8 mouse cellular contexts compared by ENCODE assay signal in the genomic region with DNA sequence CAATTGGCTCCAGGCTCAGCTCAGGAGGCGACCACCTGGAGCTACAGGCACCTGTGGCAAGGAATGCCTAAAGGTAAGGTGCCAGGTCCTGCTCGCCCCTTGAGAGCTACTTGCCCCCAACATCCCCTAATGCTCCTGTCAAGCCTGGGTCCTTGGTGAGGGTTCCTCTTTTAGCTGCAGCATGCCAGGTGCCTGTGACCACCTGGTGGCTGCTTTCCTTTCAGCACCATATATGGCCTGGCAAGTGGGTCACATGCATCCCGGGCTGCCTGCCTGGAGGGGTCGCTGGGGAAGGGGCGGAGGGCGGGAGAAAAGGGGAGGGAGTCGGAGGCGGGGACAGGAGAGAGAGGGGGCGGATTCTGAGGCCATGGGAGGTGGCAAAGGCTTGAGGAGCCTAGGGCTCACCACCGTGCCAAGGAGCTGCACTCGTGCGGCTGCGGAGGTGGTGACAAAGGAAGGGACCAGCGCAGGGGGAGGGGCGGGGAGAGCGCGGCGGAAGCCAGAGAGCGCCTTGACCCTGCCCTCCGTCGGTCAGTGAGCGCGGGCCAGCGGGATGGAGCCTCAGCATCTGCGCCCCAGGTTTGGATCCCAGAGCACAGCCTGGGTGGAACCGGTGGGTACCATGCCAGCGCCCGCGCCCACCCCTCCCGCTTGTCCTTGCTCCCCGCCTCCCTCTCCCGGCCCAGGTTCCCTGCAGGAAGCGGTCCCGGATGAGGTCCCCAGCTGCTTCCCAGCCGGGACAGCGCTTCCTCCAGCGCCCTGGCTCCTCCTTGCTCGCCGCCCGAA. TPM values are rescaled to one million over a fixed set of nuclear protein-coding genes. Genes with fewer than 3 reads are reported as not detected.
DNase-seq lines count a peak whose midpoint lies in the region; ATAC-seq and TF ChIP-seq lines count a peak whose summit lies in the region.
"Not testable (repeated sequence)": the region's sequence is repeated elsewhere in the genome, so short reads cannot be mapped to it uniquely, and the experiment has no call there.

A gene (plus strand): TSS at position 559 of the 786 bp plus-strand sequence.

- not testable (repeated sequence) for H3K27ac ChIP-seq in cerebellum, adult 2 months (ENCODE audit: insufficient read depth, low read length); embryonic fibroblast, embryonic 13.5 days (ENCODE audit: insufficient read depth, low read length); heart, embryonic 12.5 days (ENCODE audit: poor library complexity, severe bottlenecking); intestine, embryonic 16.5 days (ENCODE audit: low read length); lung, postnatal 0 days (ENCODE audit: low read length)
- peak within 1 kb of the TSS; percentile 62 for H3K27ac ChIP-seq in limb, embryonic 10.5 days

- H3K4me3 ChIP-seq in cerebellum, adult 2 months (replicated peaks; ENCODE audit: insufficient read depth, low read depth, low read length), result not testable (repeated sequence)
- peak within 1 kb of the TSS; percentile 35 for H3K4me3 ChIP-seq in embryonic fibroblast, embryonic 13.5 days (ENCODE audit: insufficient read depth, low read length)
- peak within 1 kb of the TSS; percentile 64 for H3K4me3 ChIP-seq in heart, embryonic 12.5 days
- H3K4me3 ChIP-seq in intestine, embryonic 16.5 days (ENCODE audit: low read length), result peak within 1 kb of the TSS; percentile 49
- peak within 1 kb of the TSS; percentile 52 for H3K4me3 ChIP-seq in limb, embryonic 10.5 days
- peak within 1 kb of the TSS; percentile 26 for H3K4me3 ChIP-seq in lung, postnatal 0 days (ENCODE audit: low read depth, low read length)

- not testable (repeated sequence) for H3K9me3 ChIP-seq in heart, embryonic 12.5 days (replicated peaks); intestine, embryonic 16.5 days (ENCODE audit: control insufficient read depth, low read length); limb, embryonic 10.5 days (replicated peaks); lung, postnatal 0 days (ENCODE audit: low read length)

- H3K27me3 ChIP-seq in cerebellum, adult 2 months (ENCODE audit: control insufficient read depth, insufficient read depth, low read length); heart, embryonic 12.5 days (replicated peaks); intestine, embryonic 16.5 days (replicated peaks; ENCODE audit: control insufficient read depth, insufficient read depth, low read length); limb, embryonic 10.5 days (ENCODE audit: low read depth, poor library complexity, severe bottlenecking); lung, postnatal 0 days (replicated peaks; ENCODE audit: insufficient read depth, low read length): not testable (repeated sequence)

- not testable (repeated sequence) for H3K36me3 ChIP-seq in heart, embryonic 12.5 days; intestine, embryonic 16.5 days (ENCODE audit: control insufficient read depth, insufficient read depth, low read length); limb, embryonic 10.5 days; lung, postnatal 0 days (ENCODE audit: insufficient read depth, low read length)

- not testable (repeated sequence) for ATAC-seq in heart, embryonic 12.5 days (ENCODE audit: insufficient number of reproducible peaks, low FRiP score); intestine, embryonic 16.5 days; lung, postnatal 0 days

- not testable (repeated sequence) for TF ChIP-seq EP300 in lung, postnatal 0 days (IDR thresholded peaks at IDR 0.05)

- TF ChIP-seq POLR2A in cerebellum, adult 2 months (IDR thresholded peaks at IDR 0.05; ENCODE audit: borderline replicate concordance, insufficient read depth, low read length); embryonic fibroblast, embryonic 13.5 days (IDR thresholded peaks at IDR 0.05; ENCODE audit: low read depth, low read length): not testable (repeated sequence)

- WGBS in cerebellum, adult 2 months, result 1% methylated on average over 26 of the region's 40 CpGs
- 3% methylated on average over 29 of the region's 40 CpGs for WGBS in heart, embryonic 12.5 days
- WGBS in intestine, embryonic 16.5 days, result 2% methylated on average over 32 of the region's 40 CpGs
- WGBS in limb, embryonic 10.5 days, result 3% methylated on average over 35 of the region's 40 CpGs
- 8% methylated on average over 16 of the region's 40 CpGs for WGBS in lung, postnatal 0 days

- TF ChIP-seq CTCF in cerebellum, adult 2 months (IDR thresholded peaks at IDR 0.05; ENCODE audit: borderline replicate concordance, insufficient read depth, low read depth, low read length); embryonic fibroblast, embryonic 13.5 days (IDR thresholded peaks at IDR 0.05; ENCODE audit: borderline replicate concordance, insufficient read depth, low read length); lung, postnatal 0 days (IDR thresholded peaks at IDR 0.05): not testable (repeated sequence)

- H3K4me1 ChIP-seq in cerebellum, adult 2 months (ENCODE audit: control insufficient read depth, insufficient read depth, low read length); embryonic fibroblast, embryonic 13.5 days (ENCODE audit: control insufficient read depth, insufficient read depth, low read length); heart, embryonic 12.5 days (replicated peaks); intestine, embryonic 16.5 days (ENCODE audit: control insufficient read depth, insufficient read depth, low read length); limb, embryonic 10.5 days; lung, postnatal 0 days (ENCODE audit: insufficient read depth, low read depth, low read length): not testable (repeated sequence)

- H3K4me2 ChIP-seq in heart, embryonic 12.5 days, result peak within 1 kb of the TSS; percentile 89
- H3K4me2 ChIP-seq in intestine, embryonic 16.5 days (ENCODE audit: low read depth, low read length), result peak within 1 kb of the TSS; percentile 77
- peak within 1 kb of the TSS; percentile 55 for H3K4me2 ChIP-seq in lung, postnatal 0 days (replicated peaks; ENCODE audit: low read depth, low read length)

- H3K9ac ChIP-seq in heart, embryonic 12.5 days, result peak within 1 kb of the TSS; percentile 65
- H3K9ac ChIP-seq in intestine, embryonic 16.5 days (ENCODE audit: low read depth, low read length), result peak within 1 kb of the TSS; percentile 53; the same call in 1 of the 2 replicates
- H3K9ac ChIP-seq in lung, postnatal 0 days (replicated peaks; ENCODE audit: low read depth), result not testable (repeated sequence)

- peak; percentile 18 for DNase-seq in CD4-positive, CD25-positive, alpha-beta regulatory T cell, adult 2 months (ENCODE audit: low read depth, low spot score)
- DNase-seq in cerebellum, adult 2 months, result peak; percentile 18 to 42
- DNase-seq in limb, embryonic 10.5 days (ENCODE audit: low spot score), result peak; percentile 65
- DNase-seq in lung, postnatal 0 days (ENCODE audit: low spot score), result peak; percentile 22
- DNase-seq in ovary, postnatal 36 days (ENCODE audit: low spot score), result peak; percentile 2

RNA-seq across cellular contexts. Expression of the gene that starts here (rescaled TPM):
- 2.3 and 2.6 TPM in 2 replicates for polyA plus RNA-seq in cerebellum, adult 2 months (2012; rRNA removed)
- polyA plus RNA-seq in embryonic fibroblast, embryonic 13.5 days (2011; ENCODE audit: insufficient read length, low read depth, missing spikeins), result not detected in 2 replicates
- polyA plus RNA-seq in heart, embryonic 12.5 days (2016; fragmentation: Nextera tagmentation; extraction: Ambion mirVana), result 4.9 and 5.3 TPM in 2 replicates
- polyA plus RNA-seq in intestine, embryonic 16.5 days (2015; fragmentation: Nextera tagmentation; extraction: Ambion mirVana), result 0.69 and 1.3 TPM in 2 replicates
- 2.6 and 3.2 TPM in 2 replicates for polyA plus RNA-seq in limb, embryonic 10.5 days (2016; fragmentation: Nextera tagmentation; extraction: Ambion mirVana)
- 0.84 and 1.0 TPM in 2 replicates for polyA plus RNA-seq in lung, postnatal 0 days (2015; fragmentation: Nextera tagmentation; extraction: Ambion mirVana)

Comparison
In these comparisons a context has a peak if more than half of its experiments do, and no peak if none do; other contexts are left out.
1. DNase-seq: peak in every context shown above with its lines; median percentile 65 in limb, embryonic 10.5 days; 30 in cerebellum, adult 2 months; 22 in lung, postnatal 0 days; 18 in CD4-positive, CD25-positive, alpha-beta regulatory T cell, adult 2 months; 2 in ovary, postnatal 36 days.